Mouse (Mus musculus): ENCODE data around the gene Gm37240. TPM values are rescaled to one million over a fixed set of nuclear protein-coding genes. Genes with fewer than 3 reads are reported as not detected.
A peak's percentile ranks its signal among the peaks of the same experiment; 100 is the strongest.

Gm37240 gene
- polyA plus RNA-seq, 1 experiment from 2014 or later = 13.4 TPM

DNA sequence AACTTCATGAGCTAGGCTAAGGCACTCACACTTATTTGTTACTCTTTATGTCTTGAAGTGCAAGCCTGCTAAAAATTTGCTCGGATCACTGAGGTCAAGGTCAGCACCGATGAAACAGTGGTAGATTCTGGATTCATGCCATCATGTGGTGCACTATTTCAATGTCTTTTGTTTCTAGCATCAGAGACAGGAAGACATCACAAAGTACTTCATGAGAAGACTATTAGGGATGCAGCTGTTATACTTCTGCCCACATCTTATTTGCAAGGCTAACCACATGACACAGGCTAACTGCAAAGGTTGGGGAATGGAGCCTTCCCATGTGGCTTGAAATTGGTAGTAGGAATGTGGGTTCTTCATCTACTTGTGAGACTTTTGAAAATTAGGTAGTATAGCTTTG is 1081.1 kb downstream of the Gm37240 start:
- Histone ChIP-seq H3K9me3 (ENCODE audit: control insufficient read depth, low read length) (no peaks in the 10 kb centered on the region), H3K9ac (ENCODE audit: low read depth, low read length) (no peak overlapping the region), H3K4me2 (ENCODE audit: low read depth, low read length) (no peak overlapping the region), H3K27ac (replicated peaks; ENCODE audit: low read depth, low read length) (no peak overlapping the region), H3K4me3 (ENCODE audit: low read depth, low read length) (no peak overlapping the region), H3K4me1 (ENCODE audit: control insufficient read depth, insufficient read depth, low read length) (no peaks in the 10 kb centered on the region), H3K36me3 (ENCODE audit: control insufficient read depth, insufficient read depth, low read length) (no peaks in the 10 kb centered on the region), H3K27me3 (replicated peaks; ENCODE audit: control insufficient read depth, insufficient read depth, low read length) (no peaks in the 10 kb centered on the region)
- DNase-seq (ENCODE audit: low spot score) (no peak), ATAC-seq (ENCODE audit: low read depth) (no peak)
- 71% methylated on average over 2 of the region's 2 CpGs for WGBS

DNA sequence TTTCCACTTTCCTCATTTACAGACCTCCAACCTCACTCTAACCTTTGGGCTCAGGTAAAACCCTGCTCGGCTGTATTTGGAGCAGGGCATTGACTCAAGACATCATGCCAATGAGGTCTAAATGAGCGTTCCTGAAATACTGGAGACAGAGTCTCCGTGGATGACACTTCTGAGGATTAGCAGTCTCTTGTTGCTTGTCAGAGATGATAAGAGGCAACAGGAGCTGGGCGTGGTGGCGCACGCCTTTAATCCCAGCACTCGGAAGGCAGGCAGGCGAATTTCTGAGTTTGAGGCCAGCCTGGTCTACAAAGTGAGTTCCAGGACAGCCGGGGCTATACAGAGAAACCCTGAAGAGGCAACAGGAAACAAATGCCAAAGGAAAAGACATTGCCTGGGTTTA is 1083.3 kb downstream of the Gm37240 start:
- ATAC-seq (ENCODE audit: low read depth) = no peak
- H3K4me2 ChIP-seq (ENCODE audit: low read depth, low read length) = no peak overlapping the region
- H3K27ac ChIP-seq (replicated peaks; ENCODE audit: low read depth, low read length) = no peak overlapping the region
- H3K36me3 ChIP-seq (ENCODE audit: control insufficient read depth, insufficient read depth, low read length) = no peaks in the 10 kb centered on the region
- H3K4me3 ChIP-seq (ENCODE audit: low read depth, low read length) = no peak overlapping the region
- DNase-seq (ENCODE audit: low spot score) = no peak
- no peak overlapping the region for H3K9ac ChIP-seq (ENCODE audit: low read depth, low read length)
- H3K27me3 ChIP-seq (replicated peaks; ENCODE audit: control insufficient read depth, insufficient read depth, low read length) = no peaks in the 10 kb centered on the region
- no peaks in the 10 kb centered on the region for H3K9me3 ChIP-seq (ENCODE audit: control insufficient read depth, low read length)
- 77% methylated on average over 9 of the region's 9 CpGs for WGBS
- H3K4me1 ChIP-seq (ENCODE audit: control insufficient read depth, insufficient read depth, low read length) = no peaks in the 10 kb centered on the region

DNA sequence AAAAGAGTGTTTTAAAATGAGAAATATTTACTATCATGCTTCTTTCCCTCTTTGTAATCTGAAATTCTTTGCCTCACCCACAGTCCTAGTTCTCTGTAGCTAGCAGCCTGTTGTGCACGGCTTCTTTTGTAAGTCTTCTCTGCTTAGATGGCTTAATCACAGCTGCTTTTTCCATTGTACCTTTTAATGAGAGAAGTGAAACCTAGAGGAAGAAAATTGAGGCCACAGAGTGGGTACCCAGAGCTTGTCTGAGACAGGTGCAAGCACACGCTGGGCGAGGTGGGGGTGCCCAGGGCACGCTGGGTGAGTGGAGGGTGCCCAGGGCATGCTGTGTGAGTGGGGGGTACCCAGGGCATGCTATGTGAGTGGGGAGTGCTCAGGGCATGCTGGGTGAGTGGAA is 1099.4 kb downstream of the Gm37240 start:
- no peak for ATAC-seq (ENCODE audit: low read depth)
- H3K9me3 ChIP-seq (ENCODE audit: control insufficient read depth, low read length) = no peaks in the 10 kb centered on the region

DNA sequence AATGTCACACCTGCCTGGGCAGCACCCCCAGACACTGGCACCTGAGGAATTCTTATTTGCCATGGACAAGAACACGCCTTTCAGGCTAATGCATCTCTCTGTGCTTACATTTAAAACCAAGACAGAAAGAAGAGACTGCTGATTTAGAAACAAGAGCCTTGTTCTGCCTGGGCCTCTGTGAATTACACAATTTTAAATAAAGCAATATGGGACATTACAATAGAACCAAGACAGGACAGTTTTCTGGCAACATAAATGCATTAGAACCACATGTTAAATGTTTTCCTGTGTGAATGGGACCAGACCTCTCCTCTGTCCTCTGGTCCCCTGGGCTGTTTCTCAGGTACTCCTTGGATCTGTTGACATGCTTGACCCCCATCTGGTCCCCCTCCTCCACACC is 1111.2 kb downstream of the Gm37240 start:
- Histone ChIP-seq H3K9ac (ENCODE audit: low read depth, low read length) (no peak overlapping the region), H3K4me1 (ENCODE audit: control insufficient read depth, insufficient read depth, low read length) (peaks cover 22% of the 10 kb centered on the region), H3K9me3 (ENCODE audit: control insufficient read depth, low read length) (no peaks in the 10 kb centered on the region), H3K4me3 (ENCODE audit: low read depth, low read length) (no peak overlapping the region), H3K4me2 (ENCODE audit: low read depth, low read length) (no peak overlapping the region), H3K27ac (replicated peaks; ENCODE audit: low read depth, low read length) (peak overlapping the region; percentile 86), H3K27me3 (replicated peaks; ENCODE audit: control insufficient read depth, insufficient read depth, low read length) (no peaks in the 10 kb centered on the region), H3K36me3 (ENCODE audit: control insufficient read depth, insufficient read depth, low read length) (no peaks in the 10 kb centered on the region)
- 39% methylated on average over 1 of the region's 1 CpGs for WGBS
- DNase-seq (ENCODE audit: low spot score) (peak; percentile 59), ATAC-seq (ENCODE audit: low read depth) (0 out of 2 replicates have a peak, but pooled peaks have one; percentile 12)

More for the DNA sequence above, 1099.4 kb downstream of the Gm37240 start:
- no peak for DNase-seq (ENCODE audit: low spot score)
- Histone ChIP-seq H3K9ac (ENCODE audit: low read depth, low read length) (no peak overlapping the region), H3K4me3 (ENCODE audit: low read depth, low read length) (no peak overlapping the region), H3K27me3 (replicated peaks; ENCODE audit: control insufficient read depth, insufficient read depth, low read length) (no peaks in the 10 kb centered on the region), H3K4me1 (ENCODE audit: control insufficient read depth, insufficient read depth, low read length) (no peaks in the 10 kb centered on the region), H3K4me2 (ENCODE audit: low read depth, low read length) (no peak overlapping the region), H3K36me3 (ENCODE audit: control insufficient read depth, insufficient read depth, low read length) (no peaks in the 10 kb centered on the region), H3K27ac (replicated peaks; ENCODE audit: low read depth, low read length) (no peak overlapping the region)
- WGBS = 91% methylated on average over 4 of the region's 4 CpGs

DNA sequence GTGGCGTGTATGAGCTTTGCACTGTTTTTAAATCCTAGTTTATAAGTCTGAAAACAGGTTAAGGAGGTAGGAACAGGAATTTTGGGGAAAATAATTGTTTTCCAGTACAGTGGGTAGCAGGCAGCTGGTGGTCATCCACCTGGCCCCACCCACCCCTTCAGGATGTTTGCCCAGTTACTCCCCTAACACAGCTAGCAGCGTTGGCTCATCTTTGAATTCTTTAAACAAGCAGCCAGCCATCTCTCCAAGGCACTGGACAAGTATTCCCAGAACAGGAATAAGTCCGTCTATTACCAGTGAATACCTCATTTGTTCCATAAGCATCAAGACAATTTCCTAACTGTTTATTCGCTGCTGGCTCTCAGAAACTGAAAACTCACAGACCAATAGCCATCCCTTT is 1111.7 kb downstream of the Gm37240 start:
- DNase-seq (ENCODE audit: low spot score) = peak; percentile 44
- no peaks in the 10 kb centered on the region for H3K9me3 ChIP-seq (ENCODE audit: control insufficient read depth, low read length)
- peak overlapping the region; percentile 86 for H3K27ac ChIP-seq (replicated peaks; ENCODE audit: low read depth, low read length)
- WGBS = 27% methylated on average over 4 of the region's 4 CpGs
- peaks cover 22% of the 10 kb centered on the region for H3K4me1 ChIP-seq (ENCODE audit: control insufficient read depth, insufficient read depth, low read length)
- H3K27me3 ChIP-seq (replicated peaks; ENCODE audit: control insufficient read depth, insufficient read depth, low read length) = no peaks in the 10 kb centered on the region
- 0 out of 2 replicates have a peak, but pooled peaks have one; percentile 53 for ATAC-seq (ENCODE audit: low read depth)
- no peaks in the 10 kb centered on the region for H3K36me3 ChIP-seq (ENCODE audit: control insufficient read depth, insufficient read depth, low read length)
- H3K9ac ChIP-seq (ENCODE audit: low read depth, low read length) = no peak overlapping the region
- H3K4me2 ChIP-seq (ENCODE audit: low read depth, low read length) = no peak overlapping the region
- H3K4me3 ChIP-seq (ENCODE audit: low read depth, low read length) = no peak overlapping the region

DNA sequence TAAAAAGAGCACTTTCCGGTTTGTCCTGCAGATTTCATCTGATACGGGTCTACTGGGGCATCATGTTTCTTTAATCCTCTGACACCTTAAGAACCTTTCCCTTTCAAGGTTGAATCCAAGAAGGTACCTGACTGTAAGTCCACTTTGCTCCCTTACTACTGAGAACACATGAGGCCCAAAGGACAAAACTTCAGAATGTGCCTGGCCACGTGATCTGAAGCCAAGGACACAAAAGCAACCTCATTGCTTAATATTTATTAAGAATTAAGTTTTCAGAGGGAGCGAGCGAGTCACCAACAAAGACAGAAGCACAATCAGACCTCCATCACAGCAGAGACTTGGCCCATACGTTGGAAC is 1112.3 kb downstream of the Gm37240 start:
- H3K27ac ChIP-seq (replicated peaks; ENCODE audit: low read depth, low read length) = peak overlapping the region; percentile 86
- H3K9me3 ChIP-seq (ENCODE audit: control insufficient read depth, low read length) = no peaks in the 10 kb centered on the region
- 55% methylated on average over 6 of the region's 6 CpGs for WGBS
- H3K4me1 ChIP-seq (ENCODE audit: control insufficient read depth, insufficient read depth, low read length) = peaks cover 22% of the 10 kb centered on the region
- H3K4me2 ChIP-seq (ENCODE audit: low read depth, low read length) = no peak overlapping the region
- no peak overlapping the region for H3K9ac ChIP-seq (ENCODE audit: low read depth, low read length)
- H3K36me3 ChIP-seq (ENCODE audit: control insufficient read depth, insufficient read depth, low read length) = no peaks in the 10 kb centered on the region
- no peaks in the 10 kb centered on the region for H3K27me3 ChIP-seq (replicated peaks; ENCODE audit: control insufficient read depth, insufficient read depth, low read length)
- DNase-seq (ENCODE audit: low spot score) = peak; percentile 12
- no peak overlapping the region for H3K4me3 ChIP-seq (ENCODE audit: low read depth, low read length)
- ATAC-seq (ENCODE audit: low read depth) = no peak; the same call in 1 of the 2 replicates

DNA sequence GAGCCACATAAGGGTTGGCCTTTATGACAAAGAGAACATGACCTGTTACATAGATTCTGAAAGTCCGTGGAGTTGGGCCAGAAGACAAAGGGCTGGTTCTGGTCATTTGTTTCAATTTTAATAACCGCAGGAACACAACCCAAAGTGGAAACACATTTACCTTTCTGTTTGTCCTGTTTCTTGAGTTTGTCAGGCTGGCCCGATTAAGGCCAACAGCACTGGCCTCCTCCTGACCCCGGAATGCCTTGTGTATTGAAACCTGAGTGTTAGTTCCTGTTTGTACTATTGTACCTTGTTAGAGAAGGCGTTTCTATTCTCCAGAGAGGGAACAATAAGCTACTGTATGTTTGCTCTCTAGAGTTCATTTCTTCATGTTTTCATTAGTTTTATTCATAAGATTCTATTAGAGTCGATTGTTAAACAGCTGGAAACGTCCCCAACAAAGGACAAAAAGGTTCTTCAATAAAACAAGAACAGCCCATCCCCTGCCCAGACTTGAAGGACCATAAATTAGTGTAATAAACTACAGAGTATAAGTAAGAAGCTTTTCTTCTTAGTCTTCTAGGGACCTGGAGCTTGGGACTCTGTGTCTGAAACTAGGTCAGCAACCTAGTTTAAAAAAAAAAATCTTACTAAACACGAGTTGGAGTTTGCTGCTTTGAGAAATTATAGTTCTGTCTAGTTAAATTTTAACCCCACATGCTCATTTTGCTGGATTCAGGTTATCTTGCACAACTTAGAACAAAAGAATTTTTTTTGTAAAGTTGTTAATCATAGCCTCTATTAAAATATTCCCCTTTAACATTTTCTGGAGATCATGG is 1112.9 kb downstream of the Gm37240 start:
- DNase-seq (ENCODE audit: low spot score) = peak; percentile 47
- peak; percentile 63; the same call in 1 of the 2 replicates for ATAC-seq (ENCODE audit: low read depth)
- Histone ChIP-seq H3K4me3 (ENCODE audit: low read depth, low read length) (no peak overlapping the region), H3K27me3 (replicated peaks; ENCODE audit: control insufficient read depth, insufficient read depth, low read length) (no peaks in the 10 kb centered on the region), H3K4me2 (ENCODE audit: low read depth, low read length) (no peak overlapping the region), H3K27ac (replicated peaks; ENCODE audit: low read depth, low read length) (peak overlapping the region; percentile 86), H3K9me3 (ENCODE audit: control insufficient read depth, low read length) (no peaks in the 10 kb centered on the region), H3K4me1 (ENCODE audit: control insufficient read depth, insufficient read depth, low read length) (peaks cover 22% of the 10 kb centered on the region), H3K9ac (ENCODE audit: low read depth, low read length) (no peak overlapping the region), H3K36me3 (ENCODE audit: control insufficient read depth, insufficient read depth, low read length) (no peaks in the 10 kb centered on the region)
- 31% methylated on average over 8 of the region's 8 CpGs for WGBS

DNA sequence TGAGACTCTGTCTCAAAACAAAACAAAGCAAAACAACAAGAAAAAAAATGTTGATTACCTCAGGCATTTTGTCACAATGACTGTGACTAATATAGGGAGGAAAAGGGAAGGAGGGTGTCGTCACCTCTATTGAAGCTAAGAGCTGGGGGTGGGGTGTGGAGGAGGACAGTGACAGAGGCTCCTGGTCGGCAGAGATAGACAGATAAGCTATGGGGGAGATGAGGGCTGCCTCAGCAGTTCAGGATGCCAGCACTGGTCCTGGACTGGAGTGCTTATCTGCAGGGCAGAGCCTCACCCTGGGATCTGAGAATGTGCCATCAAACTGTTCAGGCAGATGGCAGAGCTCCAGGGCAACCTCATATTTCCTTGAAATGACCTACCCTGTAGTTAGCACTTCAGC is 1115.3 kb downstream of the Gm37240 start:
- Histone ChIP-seq H3K4me2 (ENCODE audit: low read depth, low read length) (no peak overlapping the region), H3K9ac (ENCODE audit: low read depth, low read length) (no peak overlapping the region), H3K4me1 (ENCODE audit: control insufficient read depth, insufficient read depth, low read length) (peaks cover 22% of the 10 kb centered on the region), H3K4me3 (ENCODE audit: low read depth, low read length) (no peak overlapping the region), H3K27ac (replicated peaks; ENCODE audit: low read depth, low read length) (no peak overlapping the region), H3K9me3 (ENCODE audit: control insufficient read depth, low read length) (no peaks in the 10 kb centered on the region), H3K27me3 (replicated peaks; ENCODE audit: control insufficient read depth, insufficient read depth, low read length) (no peaks in the 10 kb centered on the region), H3K36me3 (ENCODE audit: control insufficient read depth, insufficient read depth, low read length) (no peaks in the 10 kb centered on the region)
- no peak for DNase-seq (ENCODE audit: low spot score)
- WGBS = 59% methylated on average over 2 of the region's 2 CpGs
- ATAC-seq (ENCODE audit: low read depth) = no peak

DNA sequence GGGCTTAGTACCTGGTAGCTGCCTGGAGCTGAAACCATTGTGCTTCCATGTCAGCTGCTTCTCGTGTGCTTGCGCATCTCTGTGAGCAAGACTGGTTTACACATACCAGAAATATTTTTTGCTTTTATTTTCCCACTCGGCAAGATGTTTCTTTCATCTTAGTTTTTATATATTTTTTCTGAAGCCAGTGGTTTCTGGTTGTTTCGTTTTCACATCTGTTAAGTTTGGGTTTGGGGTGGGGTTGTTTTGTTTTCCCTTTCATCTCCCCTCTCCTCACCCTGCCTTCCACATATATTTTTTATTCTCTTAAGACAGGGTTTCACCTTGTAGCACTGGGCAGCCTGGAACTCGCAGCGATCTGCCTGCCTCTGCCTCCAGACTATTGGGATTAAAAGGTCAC is 1116.8 kb downstream of the Gm37240 start:
- peaks cover 11% of the 10 kb centered on the region for H3K4me1 ChIP-seq (ENCODE audit: control insufficient read depth, insufficient read depth, low read length)
- H3K27ac ChIP-seq (replicated peaks; ENCODE audit: low read depth, low read length) = no peak overlapping the region
- H3K9ac ChIP-seq (ENCODE audit: low read depth, low read length) = no peak overlapping the region
- no peaks in the 10 kb centered on the region for H3K36me3 ChIP-seq (ENCODE audit: control insufficient read depth, insufficient read depth, low read length)
- no peaks in the 10 kb centered on the region for H3K9me3 ChIP-seq (ENCODE audit: control insufficient read depth, low read length)
- H3K4me3 ChIP-seq (ENCODE audit: low read depth, low read length) = no peak overlapping the region
- H3K27me3 ChIP-seq (replicated peaks; ENCODE audit: control insufficient read depth, insufficient read depth, low read length) = no peaks in the 10 kb centered on the region
- no peak for DNase-seq (ENCODE audit: low spot score)
- H3K4me2 ChIP-seq (ENCODE audit: low read depth, low read length) = no peak overlapping the region
- no peak for ATAC-seq (ENCODE audit: low read depth)
- 65% methylated on average over 6 of the region's 6 CpGs for WGBS
